Mouse (Mus musculus): ENCODE data around the gene Ror1. TPM values are rescaled to one million over a fixed set of nuclear protein-coding genes. Genes with fewer than 3 reads are reported as not detected.

The Ror1 gene
- polyA plus RNA-seq, 1 experiment, result 0.36 TPM

- H3K27ac ChIP-seq (replicated peaks; ENCODE audit: low read depth, low read length), result no peak overlapping the region
- no peaks in the 10 kb centered on the region for H3K4me1 ChIP-seq (ENCODE audit: control insufficient read depth, insufficient read depth, insufficient read length, low read length)
- no peak overlapping the region for H3K4me3 ChIP-seq (ENCODE audit: insufficient read depth, low read depth, low read length)
Observed at GRCm38 (mm10) chr4:100253831-100254230, 158.2 kb downstream of the Ror1 start.

DNA sequence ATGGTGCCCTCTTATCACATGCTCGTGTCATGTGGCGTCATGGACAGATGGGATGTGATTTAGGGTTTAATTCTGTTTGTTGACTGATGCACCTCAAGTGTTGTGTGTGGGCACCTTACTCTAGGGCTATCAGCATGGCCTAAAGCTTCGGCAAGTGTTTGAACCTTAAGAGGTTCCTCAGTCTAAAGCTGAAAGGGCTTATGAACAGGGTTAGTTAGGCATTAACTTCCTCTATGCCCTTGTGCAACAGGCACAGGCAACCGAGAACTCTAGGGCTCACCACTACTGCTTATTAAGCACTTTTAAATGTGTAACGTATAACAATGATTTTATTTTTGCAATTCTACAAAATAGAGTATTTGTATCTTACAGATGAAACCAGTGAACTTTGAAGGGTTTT is 162.9 kb downstream of the Ror1 start:
- H3K27ac ChIP-seq (replicated peaks; ENCODE audit: low read depth, low read length), result no peak overlapping the region
- H3K4me1 ChIP-seq (ENCODE audit: control insufficient read depth, insufficient read depth, insufficient read length, low read length), result no peaks in the 10 kb centered on the region
- no peak overlapping the region for H3K4me3 ChIP-seq (ENCODE audit: insufficient read depth, low read depth, low read length)

DNA sequence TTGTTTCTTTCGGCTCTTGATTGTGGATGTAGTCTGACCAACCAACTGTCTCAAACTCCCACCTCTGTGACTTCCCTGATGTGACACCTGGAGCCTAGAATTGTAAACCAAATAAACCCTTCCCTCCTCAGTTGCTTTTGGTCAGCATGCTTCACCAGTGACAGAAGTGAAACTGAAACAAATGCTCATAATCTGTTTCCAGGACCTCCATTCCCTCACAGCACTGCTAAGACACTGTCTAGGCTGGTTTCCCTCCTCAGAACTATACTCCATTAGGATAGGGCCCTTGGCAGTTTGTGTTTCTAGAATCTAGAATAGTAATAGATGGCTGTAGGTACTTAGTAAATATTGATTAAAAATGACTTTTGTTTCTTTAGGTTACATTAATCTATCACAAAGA is 168.3 kb downstream of the Ror1 start:
- Histone ChIP-seq H3K27ac (replicated peaks; ENCODE audit: low read depth, low read length) (no peak overlapping the region), H3K4me1 (ENCODE audit: control insufficient read depth, insufficient read depth, insufficient read length, low read length) (no peaks in the 10 kb centered on the region), H3K4me3 (ENCODE audit: insufficient read depth, low read depth, low read length) (no peak overlapping the region)

DNA sequence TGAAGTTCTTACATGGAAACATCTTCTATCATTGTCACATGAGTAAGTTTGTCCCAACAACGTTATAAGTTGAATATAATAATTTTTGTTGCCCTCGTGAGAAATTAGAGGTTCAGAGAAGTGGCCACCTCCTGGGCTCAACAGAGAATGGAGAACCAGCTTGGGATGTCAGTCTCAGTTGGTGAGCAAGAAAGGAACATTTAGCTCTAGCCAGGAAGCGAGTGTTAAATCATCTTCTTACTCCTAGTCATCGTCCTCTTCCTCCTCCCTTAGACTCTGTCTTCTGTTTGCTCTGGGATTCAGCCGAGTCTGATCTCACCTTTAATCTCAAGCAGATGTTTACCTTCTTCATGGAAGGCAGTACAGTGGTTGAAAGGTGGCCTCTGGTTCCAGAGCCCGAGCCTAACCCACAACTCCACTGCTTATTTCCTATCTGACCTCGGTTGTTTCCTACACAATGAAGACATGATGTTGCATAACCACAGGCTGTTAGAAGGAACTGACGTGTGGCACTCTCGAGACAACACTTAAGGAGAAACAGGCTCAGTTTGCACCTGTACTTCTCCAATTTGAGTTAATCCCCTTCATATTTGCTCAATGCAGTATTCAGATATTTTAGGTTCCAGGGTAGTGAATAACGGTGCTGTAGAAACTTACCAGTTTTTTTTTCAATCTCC is 175.6 kb downstream of the Ror1 start:
- H3K4me3 ChIP-seq (ENCODE audit: insufficient read depth, low read depth, low read length), result no peak overlapping the region
- no peaks in the 10 kb centered on the region for H3K4me1 ChIP-seq (ENCODE audit: control insufficient read depth, insufficient read depth, insufficient read length, low read length)
- no peak overlapping the region for H3K27ac ChIP-seq (replicated peaks; ENCODE audit: low read depth, low read length)

DNA sequence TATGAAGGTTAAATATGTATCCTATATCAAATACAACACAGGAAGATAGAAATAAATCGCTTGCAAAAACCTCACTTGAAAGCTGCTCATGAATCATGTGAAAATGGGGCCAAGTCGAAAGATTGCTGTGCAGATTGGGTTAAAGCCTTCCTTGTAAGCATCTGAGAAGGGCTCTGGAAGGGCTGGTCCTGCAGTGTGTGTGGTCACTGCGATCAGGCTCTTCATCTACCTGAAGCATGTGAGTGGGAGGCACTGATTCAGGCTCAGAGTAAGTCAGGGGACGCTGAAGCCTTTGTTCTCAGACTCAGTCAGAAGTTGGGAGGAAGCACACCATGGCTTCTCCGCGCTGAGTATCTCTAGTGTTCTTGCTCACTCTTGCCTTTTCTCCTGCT is 176.1 kb downstream of the Ror1 start:
- Histone ChIP-seq H3K4me1 (ENCODE audit: control insufficient read depth, insufficient read depth, insufficient read length, low read length) (no peaks in the 10 kb centered on the region), H3K4me3 (ENCODE audit: insufficient read depth, low read depth, low read length) (no peak overlapping the region), H3K27ac (replicated peaks; ENCODE audit: low read depth, low read length) (no peak overlapping the region)

DNA sequence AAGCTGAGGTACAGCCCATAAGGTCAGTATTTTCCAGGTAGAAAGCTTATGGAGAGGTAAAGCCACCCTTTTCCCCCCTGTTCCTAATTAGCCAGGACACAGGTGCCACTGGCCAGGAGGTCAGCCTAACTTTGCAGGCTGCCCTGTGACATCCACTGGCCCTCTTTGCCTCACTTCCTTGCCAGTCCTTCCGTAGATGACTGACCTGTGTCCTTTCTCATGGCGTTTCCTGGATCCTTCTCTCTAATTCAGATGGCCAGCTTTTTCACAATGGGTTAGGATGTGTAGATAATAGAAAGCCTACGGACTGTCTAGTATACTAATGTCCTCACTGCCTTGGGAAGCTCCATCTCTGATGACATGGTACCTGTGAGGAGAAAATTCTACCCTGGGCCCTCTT is 177.8 kb downstream of the Ror1 start:
- H3K4me3 ChIP-seq (ENCODE audit: insufficient read depth, low read depth, low read length), result no peak overlapping the region
- H3K27ac ChIP-seq (replicated peaks; ENCODE audit: low read depth, low read length), result no peak overlapping the region
- no peaks in the 10 kb centered on the region for H3K4me1 ChIP-seq (ENCODE audit: control insufficient read depth, insufficient read depth, insufficient read length, low read length)

- Histone ChIP-seq H3K4me3 (ENCODE audit: insufficient read depth, low read depth, low read length) (no peak overlapping the region), H3K27ac (replicated peaks; ENCODE audit: low read depth, low read length) (no peak overlapping the region), H3K4me1 (ENCODE audit: control insufficient read depth, insufficient read depth, insufficient read length, low read length) (no peaks in the 10 kb centered on the region)
Observed at GRCm38 (mm10) chr4:100273807-100274480, 178.4 kb downstream of the Ror1 start.

DNA sequence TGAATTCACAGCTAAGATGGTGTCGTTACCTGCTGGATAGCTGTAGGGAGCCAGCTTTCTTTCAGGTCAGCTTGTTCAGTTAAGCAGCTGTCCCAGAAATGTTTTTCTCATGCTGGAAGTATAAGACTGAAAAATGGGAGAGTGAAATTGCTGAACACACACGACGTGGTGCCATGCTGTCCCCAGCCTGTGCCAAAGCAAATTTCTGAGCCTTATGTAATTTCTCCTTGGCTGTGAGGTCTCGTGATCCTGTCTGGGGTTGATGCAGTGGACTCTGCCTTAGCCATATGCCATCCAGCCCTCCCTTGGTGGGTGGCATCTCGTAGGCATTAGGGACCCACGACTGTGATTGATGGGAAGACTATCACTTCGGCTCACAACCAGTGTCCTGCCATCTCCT is 180.9 kb downstream of the Ror1 start:
- no peaks in the 10 kb centered on the region for H3K4me1 ChIP-seq (ENCODE audit: control insufficient read depth, insufficient read depth, insufficient read length, low read length)
- H3K27ac ChIP-seq (replicated peaks; ENCODE audit: low read depth, low read length), result no peak overlapping the region
- no peak overlapping the region for H3K4me3 ChIP-seq (ENCODE audit: insufficient read depth, low read depth, low read length)

- no peaks in the 10 kb centered on the region for H3K4me1 ChIP-seq (ENCODE audit: control insufficient read depth, insufficient read depth, insufficient read length, low read length)
- H3K27ac ChIP-seq (replicated peaks; ENCODE audit: low read depth, low read length), result no peak overlapping the region
- no peak overlapping the region for H3K4me3 ChIP-seq (ENCODE audit: insufficient read depth, low read depth, low read length)
Observed at GRCm38 (mm10) chr4:100276970-100277369, 181.4 kb downstream of the Ror1 start.

DNA sequence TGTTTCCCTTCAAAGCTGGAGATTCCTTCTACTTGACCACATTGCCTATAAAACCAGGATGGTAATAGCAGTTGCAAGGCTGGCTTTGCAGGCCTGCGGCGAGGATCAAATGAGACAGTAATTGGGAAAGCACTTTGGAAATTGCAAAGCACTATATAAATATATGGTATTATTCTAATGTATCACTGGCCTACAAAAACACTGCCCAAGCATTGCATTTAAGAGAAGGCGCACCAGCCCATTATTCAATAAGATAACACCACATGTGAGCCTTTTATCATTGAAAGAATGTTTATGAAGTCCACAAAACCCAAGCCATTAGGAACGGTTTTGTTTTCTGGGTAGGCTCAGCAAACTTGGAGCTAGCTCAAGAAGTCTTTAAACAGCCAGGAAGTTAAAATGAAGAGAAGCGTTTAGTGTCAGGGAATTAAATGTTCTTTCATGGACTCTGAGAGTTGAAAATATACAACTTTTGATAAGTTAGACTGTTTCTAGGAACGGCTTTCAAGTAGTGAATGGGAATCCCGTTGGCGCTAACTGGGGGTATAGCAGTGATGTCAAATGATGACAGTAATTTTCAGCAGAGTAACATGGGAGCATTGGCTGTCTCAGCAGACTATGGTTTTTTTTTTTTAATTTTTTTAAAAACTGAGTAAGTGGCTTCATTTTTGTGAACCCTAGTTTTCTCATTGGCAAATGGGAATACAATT is 187.7 kb downstream of the Ror1 start:
- Histone ChIP-seq H3K27ac (replicated peaks; ENCODE audit: low read depth, low read length) (no peak overlapping the region), H3K4me3 (ENCODE audit: insufficient read depth, low read depth, low read length) (no peak overlapping the region), H3K4me1 (ENCODE audit: control insufficient read depth, insufficient read depth, insufficient read length, low read length) (no peaks in the 10 kb centered on the region)

DNA sequence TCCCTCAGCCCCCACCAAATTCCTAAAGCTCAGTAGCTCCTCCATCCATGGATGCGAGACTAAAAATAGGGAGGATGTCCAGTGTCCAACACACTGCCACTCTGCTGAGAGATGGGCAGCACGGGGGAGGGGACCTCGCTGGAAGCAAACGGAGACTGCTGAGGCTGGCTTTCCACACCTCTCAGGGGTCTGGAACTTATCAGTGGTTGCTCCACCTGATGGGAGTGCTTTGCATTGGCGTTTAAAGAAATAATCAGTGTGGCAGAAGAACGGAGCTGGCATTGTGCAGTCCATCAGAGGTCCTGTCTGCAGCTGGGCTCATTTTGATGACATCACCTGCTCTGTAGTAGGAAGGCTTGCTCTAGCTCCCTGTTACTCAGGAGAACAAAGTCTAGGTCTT is 188.9 kb downstream of the Ror1 start:
- H3K27ac ChIP-seq (replicated peaks; ENCODE audit: low read depth, low read length), result no peak overlapping the region
- no peaks in the 10 kb centered on the region for H3K4me1 ChIP-seq (ENCODE audit: control insufficient read depth, insufficient read depth, insufficient read length, low read length)
- no peak overlapping the region for H3K4me3 ChIP-seq (ENCODE audit: insufficient read depth, low read depth, low read length)

DNA sequence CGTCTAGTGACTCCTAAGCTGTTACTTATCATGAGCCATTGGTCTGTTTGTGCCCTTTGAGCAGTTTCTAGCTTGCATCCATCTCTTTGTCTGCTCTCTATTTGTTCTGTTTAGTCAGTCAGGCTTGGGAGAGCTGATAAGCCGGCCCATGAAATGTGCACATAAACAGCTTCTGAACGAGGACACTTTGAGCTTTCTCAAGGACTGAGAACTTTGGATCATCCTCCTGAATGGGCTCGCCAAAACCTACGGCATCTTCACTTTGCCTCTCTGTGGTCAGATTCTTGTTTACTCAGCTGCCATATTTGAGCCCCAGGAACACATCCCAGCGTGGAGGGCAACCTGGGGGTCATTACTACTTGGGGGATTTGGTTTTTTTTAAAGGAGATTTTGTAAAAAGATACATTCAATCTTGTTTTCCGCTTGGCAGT is 190.5 kb downstream of the Ror1 start:
- Histone ChIP-seq H3K27ac (replicated peaks; ENCODE audit: low read depth, low read length) (no peak overlapping the region), H3K4me3 (ENCODE audit: insufficient read depth, low read depth, low read length) (no peak overlapping the region)

GRCm38 (mm10) chr4:100286800-100287199 is 191.2 kb downstream of the Ror1 start:
- Histone ChIP-seq H3K27ac (replicated peaks; ENCODE audit: low read depth, low read length) (no peak overlapping the region), H3K4me1 (ENCODE audit: control insufficient read depth, insufficient read depth, insufficient read length, low read length) (no peaks in the 10 kb centered on the region), H3K4me3 (ENCODE audit: insufficient read depth, low read depth, low read length) (no peak overlapping the region)

More for the DNA sequence above, 190.5 kb downstream of the Ror1 start:
- H3K4me1 ChIP-seq (ENCODE audit: control insufficient read depth, insufficient read depth, insufficient read length, low read length), result no peaks in the 10 kb centered on the region

DNA sequence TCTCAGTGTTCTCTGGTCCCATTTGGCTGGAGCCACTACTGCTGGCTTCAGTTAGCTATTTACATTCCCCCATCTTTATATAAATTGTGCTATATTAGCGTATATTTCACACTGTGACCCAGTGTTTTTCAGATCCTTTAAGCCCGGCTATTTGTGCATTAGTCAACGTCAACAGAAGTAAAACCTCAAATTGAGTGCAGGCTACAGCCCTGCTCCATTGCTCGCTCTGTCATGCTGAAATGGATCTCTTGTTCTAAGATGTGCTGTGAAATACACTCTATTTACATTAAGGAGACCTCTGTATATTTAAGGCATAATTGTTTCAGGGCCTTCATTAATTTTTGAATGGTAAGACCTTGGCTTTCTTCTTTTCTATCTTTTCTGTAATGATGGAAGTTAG is 192.2 kb downstream of the Ror1 start:
- H3K4me1 ChIP-seq (ENCODE audit: control insufficient read depth, insufficient read depth, insufficient read length, low read length), result no peaks in the 10 kb centered on the region
- no peak overlapping the region for H3K27ac ChIP-seq (replicated peaks; ENCODE audit: low read depth, low read length)
- H3K4me3 ChIP-seq (ENCODE audit: insufficient read depth, low read depth, low read length), result no peak overlapping the region

DNA sequence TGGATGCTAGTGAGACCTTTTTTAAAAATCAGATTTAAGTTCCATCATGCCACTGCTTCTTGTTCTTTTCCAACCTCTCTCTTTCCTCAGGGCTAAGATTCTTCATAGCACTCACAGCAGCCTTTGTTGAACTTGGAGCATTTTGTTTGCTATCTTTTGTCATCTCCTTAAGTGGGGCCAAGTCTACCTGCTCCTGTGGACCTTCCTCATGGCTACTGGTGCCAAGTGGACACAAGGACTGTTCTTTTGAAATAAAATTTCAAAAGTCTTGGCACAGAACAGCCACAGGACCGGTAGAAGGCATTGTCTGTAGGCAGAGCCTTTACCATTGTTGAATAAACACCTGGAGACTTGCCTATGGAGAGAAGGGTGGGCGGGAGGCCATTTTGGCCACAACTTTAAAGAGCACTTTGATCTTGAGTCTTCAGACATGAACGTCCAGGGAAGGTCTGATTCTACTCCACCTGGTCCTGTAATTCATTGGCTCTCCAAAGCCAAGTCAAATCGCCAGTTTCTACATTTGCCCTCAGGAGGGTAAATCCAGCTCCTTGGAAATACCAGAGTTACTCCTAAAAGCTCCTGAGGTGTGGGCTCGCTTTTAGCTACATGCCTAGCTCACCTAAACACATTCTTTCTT is 195.5 kb downstream of the Ror1 start:
- Histone ChIP-seq H3K27ac (replicated peaks; ENCODE audit: low read depth, low read length) (no peak overlapping the region), H3K4me1 (ENCODE audit: control insufficient read depth, insufficient read depth, insufficient read length, low read length) (no peaks in the 10 kb centered on the region), H3K4me3 (ENCODE audit: insufficient read depth, low read depth, low read length) (no peak overlapping the region)

Data from brown adipose tissue, adult 24 weeks (tissue).